10 mouse cellular contexts compared by ENCODE assay signal in genomic region chr10:84056323-84057169, GRCm38 (mm10).
DNase-seq lines count a peak whose midpoint lies in the region; ATAC-seq and TF ChIP-seq lines count a peak whose summit lies in the region.
"Had no signal": no experiment of that assay in that cellular context is flagged by ENCODE, and none has a peak within 500 bp of the region (broad histone marks: within the 10 kb centered on the region; RNA-seq: fewer than 3 reads in every experiment).

No protein-coding gene starts in this region.

- TF ChIP-seq CTCF in gastrocnemius, adult 2 months (IDR thresholded peaks at IDR 0.05) = no peak

- no peaks in the 10 kb centered on the region for H3K36me3 ChIP-seq in heart, embryonic 16.5 days (ENCODE audit: control insufficient read depth, insufficient read depth)
- no peaks in the 10 kb centered on the region for H3K36me3 ChIP-seq in hindbrain, embryonic 13.5 days
- H3K36me3 ChIP-seq: limb, embryonic 13.5 days had no signal

- H3K9ac ChIP-seq in heart, embryonic 16.5 days (ENCODE audit: low read length) = no peak overlapping the region
- no peak overlapping the region for H3K9ac ChIP-seq in hindbrain, embryonic 13.5 days
- H3K9ac ChIP-seq: limb, embryonic 13.5 days had no signal

- no peaks in the 10 kb centered on the region for H3K9me3 ChIP-seq in heart, embryonic 16.5 days (replicated peaks; ENCODE audit: control insufficient read depth, low read length)
- H3K9me3 ChIP-seq in hindbrain, embryonic 13.5 days = no peaks in the 10 kb centered on the region
- H3K9me3 ChIP-seq: limb, embryonic 13.5 days had no signal

- no peak for ATAC-seq in heart, embryonic 16.5 days (replicated peaks; ENCODE audit: extremely low read depth, insufficient read depth, low FRiP score)
- no peak for ATAC-seq in hindbrain, embryonic 13.5 days (ENCODE audit: low FRiP score)
- ATAC-seq: forebrain, embryonic 14.5 days had no signal

- no peak overlapping the region for H3K4me3 ChIP-seq in gastrocnemius, adult 2 months
- H3K4me3 ChIP-seq in heart, embryonic 16.5 days (ENCODE audit: low read length) = no peak overlapping the region
- no peak overlapping the region for H3K4me3 ChIP-seq in hindbrain, embryonic 13.5 days
- H3K4me3 ChIP-seq: limb, embryonic 13.5 days had no signal

- intact Hi-C loops in gastrocnemius, adult 2 months (cut with DNase I) = no loop called here
- intact Hi-C loops in gastrocnemius, postnatal 14 days (cut with DNase I; ENCODE audit: low total_unique reads) = no loop called here

- peak; percentile 28 for DNase-seq in gastrocnemius, adult 2 months
- DNase-seq in gastrocnemius, postnatal 14 days = no peak
- peak; percentile 21 for DNase-seq in urinary bladder, postnatal 14 days (ENCODE audit: low spot score)
- no peak for DNase-seq in urinary bladder, adult 18-20 months (ENCODE audit: low spot score in 2 of 2)
- no peak for DNase-seq in thymus, postnatal 0 days (ENCODE audit: low spot score)
- DNase-seq in right cerebral cortex, postnatal 14 days = no peak

- 82% methylated on average over 14 of the region's 14 CpGs for WGBS in heart, embryonic 16.5 days
- 89% methylated on average over 14 of the region's 14 CpGs for WGBS in hindbrain, embryonic 13.5 days

- no peak overlapping the region for H3K4me2 ChIP-seq in heart, embryonic 16.5 days (ENCODE audit: low read depth, low read length)
- no peak overlapping the region for H3K4me2 ChIP-seq in hindbrain, embryonic 13.5 days
- H3K4me2 ChIP-seq: limb, embryonic 13.5 days had no signal

- H3K27me3 ChIP-seq in heart, embryonic 16.5 days (ENCODE audit: control insufficient read depth, insufficient read depth, low read length) = no peaks in the 10 kb centered on the region
- no peaks in the 10 kb centered on the region for H3K27me3 ChIP-seq in hindbrain, embryonic 13.5 days
- H3K27me3 ChIP-seq: limb, embryonic 13.5 days had no signal

- H3K4me1 ChIP-seq in heart, embryonic 16.5 days (ENCODE audit: control insufficient read depth, insufficient read depth, low read length) = peaks cover 36% of the 10 kb centered on the region
- H3K4me1 ChIP-seq in hindbrain, embryonic 13.5 days (replicated peaks) = peaks cover 34% of the 10 kb centered on the region

- peak overlapping the region; percentile 70 for H3K27ac ChIP-seq in gastrocnemius, adult 2 months
- H3K27ac ChIP-seq in heart, embryonic 16.5 days (ENCODE audit: low read length) = 0 out of 2 replicates have a peak overlapping the region, but pooled peaks have one; percentile 29
- H3K27ac ChIP-seq in hindbrain, embryonic 13.5 days = no peak overlapping the region
- H3K27ac ChIP-seq: limb, embryonic 13.5 days had no signal

Comparison
In these comparisons a context has a peak if more than half of its experiments do, and no peak if none do; other contexts are left out.
1. DNase-seq: peak in gastrocnemius, adult 2 months (single experiment) and urinary bladder, postnatal 14 days (single experiment); none in gastrocnemius, postnatal 14 days (single experiment), urinary bladder, adult 18-20 months (0 of 2), thymus, postnatal 0 days (single experiment) and right cerebral cortex, postnatal 14 days (single experiment).